Mouse (Mus musculus) ovary, postnatal 36 days (tissue): ENCODE results near the gene Lins1.

Experiments
- DNase-seq: peaks from one replicate; pipeline ENCODE4 v3.0.0; 2022; ENCODE audit warnings: low spot score, mixed read lengths

Lins1 gene

DNA sequence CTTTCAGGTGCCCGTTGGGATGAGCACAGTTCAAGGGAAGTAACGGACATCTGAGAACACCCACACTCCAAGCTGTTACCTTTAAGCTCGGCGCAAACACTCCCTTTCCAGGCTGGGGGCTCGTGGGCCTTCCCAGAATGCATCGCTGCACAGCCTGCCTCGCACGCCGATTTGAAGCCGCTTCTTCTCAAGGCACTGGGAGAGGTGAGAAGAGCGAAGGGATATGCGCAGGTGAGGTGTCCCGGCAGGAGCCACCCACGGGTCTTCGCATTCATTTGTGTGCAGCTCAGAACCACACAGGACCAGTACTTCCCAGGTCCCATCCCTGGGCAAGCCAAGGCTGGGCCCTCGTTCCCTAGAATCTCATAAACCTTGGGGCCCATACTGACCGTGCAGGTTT is 43.7 kb downstream of the Lins1 start:
- DNase-seq: no peak

DNA sequence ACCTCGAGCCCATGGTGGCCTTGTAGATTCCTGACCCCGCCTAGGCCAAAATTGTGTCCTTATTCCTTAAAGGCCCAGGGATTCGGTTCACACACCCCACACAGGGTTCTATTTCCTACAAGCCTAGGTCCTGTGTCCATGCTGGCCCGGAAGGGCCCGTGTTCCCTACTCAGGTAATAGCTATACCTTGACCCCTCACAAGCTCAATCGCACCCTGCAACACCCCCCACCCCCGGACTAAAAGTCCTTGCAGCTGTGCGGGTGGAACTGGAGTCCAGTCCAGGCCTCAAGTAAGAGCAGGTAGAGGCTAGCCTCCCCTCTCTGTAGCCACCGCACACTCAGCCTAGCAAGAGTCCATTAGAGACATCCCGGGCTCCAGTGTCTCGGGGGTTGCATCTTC is 44.2 kb downstream of the Lins1 start:
- DNase-seq: no peak

DNA sequence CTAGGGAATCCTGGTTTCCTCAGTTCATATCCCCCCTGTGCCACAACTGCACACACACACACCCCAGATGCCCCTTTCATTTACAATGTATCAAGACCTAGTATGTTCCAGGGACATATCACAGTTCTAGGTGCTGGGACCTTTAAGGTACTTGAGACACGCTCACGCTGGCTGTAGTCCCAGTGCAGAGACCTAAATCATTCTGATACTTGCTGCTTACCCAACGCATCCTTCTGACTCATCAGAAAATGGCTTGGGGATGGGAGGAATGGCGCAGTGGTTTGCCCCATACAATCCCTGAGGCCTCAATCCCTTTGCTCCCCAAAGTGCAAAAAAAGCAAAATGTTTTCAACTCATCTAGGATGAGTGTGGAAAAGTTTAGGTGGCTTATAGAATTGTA is 44.8 kb downstream of the Lins1 start:
- no peak for DNase-seq

DNA sequence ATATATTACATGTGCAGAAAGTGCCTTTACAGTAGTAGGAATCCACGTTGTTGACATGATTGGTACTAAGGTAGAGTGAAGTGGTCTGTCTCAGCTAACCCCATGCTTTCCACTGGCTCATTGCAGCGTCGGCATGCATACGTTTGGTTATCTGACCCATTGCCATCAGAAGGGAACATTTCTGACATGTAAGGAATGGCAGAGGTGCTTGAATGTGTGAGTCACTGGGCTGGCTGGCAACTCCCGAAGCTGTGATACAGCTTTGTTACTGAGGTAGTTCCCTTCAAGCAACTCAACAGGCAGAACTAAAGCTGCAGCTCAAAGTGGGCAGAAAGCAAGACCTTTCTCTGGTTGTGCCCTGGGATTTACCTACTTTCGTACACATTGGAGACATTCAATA is 45.3 kb downstream of the Lins1 start:
- no peak for DNase-seq

DNA sequence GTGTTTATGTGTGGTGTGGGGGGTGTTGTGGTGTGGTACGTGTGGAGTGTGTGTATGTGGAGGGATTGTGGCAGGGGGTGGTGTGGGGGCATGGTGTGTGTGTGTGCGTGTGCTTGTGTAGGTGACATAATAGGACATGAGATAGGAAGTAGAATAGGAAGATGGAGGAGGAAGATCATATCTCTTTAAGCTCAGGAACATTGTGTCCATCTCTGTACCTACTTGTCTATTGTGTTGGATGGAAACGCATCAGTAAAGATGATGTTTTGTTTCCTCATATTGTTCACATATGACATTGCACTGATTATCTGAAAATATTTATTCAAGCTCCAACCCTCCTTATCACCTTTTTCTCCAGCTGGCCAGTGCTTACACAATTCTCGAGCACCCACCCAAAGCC is 47.7 kb downstream of the Lins1 start:
- no peak for DNase-seq

DNA sequence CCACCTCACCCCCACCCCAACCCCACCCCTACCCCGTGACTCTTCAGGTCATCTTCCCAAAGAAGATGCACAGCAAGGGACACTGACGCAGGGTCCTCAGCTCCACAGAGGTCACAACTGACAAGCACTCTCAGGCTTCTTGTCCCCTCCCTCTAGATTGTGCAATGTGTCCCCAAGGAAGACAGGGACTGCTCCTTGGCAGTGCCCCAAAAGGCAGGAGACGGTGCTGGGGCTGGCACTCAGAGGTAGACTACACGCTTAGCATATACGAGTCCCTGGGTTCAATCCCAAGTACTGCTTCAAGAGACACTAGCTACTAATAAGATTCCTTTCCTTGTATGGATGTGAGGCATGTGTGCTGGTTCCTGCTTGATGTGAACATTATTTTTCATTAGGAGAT is 51.3 kb downstream of the Lins1 start:
- DNase-seq: no peak

DNA sequence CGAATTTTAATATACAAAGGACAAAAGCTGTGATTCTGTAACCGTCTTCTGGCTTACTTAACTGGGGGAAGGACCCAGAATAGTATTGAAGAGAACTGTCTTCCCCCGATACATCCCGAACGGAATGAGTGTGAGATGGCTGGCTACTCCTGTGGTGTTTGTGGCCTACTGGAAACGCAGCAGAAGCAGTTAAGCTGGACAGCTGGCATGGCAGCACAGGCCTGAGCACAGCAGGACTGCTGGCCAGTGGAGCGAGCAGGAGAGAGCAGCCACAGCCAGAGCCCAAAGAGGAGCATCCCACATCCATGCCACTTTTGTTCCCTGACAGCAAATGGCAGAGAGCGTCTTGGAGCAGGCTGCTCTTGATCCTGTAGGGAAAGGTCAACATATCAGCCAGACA is 51.7 kb downstream of the Lins1 start:
- DNase-seq: no peak

DNA sequence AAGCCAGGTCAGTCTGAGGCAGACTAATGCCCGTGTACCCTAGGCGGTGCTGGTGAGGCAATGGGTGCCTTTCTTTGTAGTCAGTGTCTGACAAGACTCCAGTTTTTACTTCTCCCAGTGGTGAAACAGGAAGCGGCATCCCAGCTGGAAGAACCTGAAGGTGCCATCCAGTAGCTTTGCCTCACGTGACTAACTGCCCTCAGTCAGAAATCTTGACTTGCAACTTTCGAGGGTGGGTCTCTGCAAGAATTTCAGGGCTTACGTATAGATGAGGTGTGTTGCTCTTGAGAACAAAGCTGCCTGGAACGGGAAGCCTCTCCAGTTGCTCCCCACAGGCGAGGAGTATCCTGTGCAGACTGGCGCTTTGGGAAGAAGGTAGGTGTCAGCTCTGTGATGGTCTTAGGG is 53.7 kb downstream of the Lins1 start, which contains the start of gene Cers3:
TSS of gene Cers3 (plus strand) at position 128 of the 405 bp plus-strand sequence.
- no peak for DNase-seq

DNA sequence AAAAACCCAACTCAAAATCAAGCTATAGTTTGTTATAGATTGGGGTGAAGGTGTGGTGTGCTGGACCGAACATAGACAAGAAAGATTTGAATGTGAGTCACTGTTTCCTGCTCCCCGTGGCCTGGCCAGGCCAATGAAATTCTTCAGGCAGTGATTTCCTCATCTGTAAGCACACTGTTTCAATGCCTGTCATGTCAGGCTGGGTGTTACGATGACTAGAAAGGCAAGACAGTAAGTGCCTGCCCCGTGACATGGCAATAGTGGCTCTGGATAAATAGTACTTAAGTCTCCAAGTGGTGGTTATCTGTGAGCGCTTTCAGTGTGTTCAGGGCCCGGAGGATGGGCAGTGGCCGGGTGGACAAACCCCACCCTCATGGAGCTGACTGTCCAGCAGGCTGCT is 57.3 kb downstream of the Lins1 start:
- no peak for DNase-seq

DNA sequence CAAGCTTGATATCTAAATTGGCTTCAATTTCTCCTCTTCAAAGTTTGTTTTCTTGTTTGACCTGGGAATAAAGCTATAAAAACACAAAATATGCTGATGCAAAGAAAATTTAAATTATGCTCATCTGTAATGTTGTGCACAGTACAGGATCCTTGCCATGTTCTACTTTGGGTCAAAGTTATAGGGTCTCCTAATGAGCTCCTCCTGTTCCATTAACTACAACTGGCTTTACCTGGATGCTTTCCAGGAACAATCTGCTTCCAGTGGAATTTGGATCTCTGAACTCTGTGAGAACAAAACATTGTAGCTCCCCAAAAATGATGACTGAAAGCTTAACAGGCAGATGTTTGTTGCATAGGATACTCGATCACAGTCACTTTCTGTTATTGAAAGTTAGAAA is 60.3 kb downstream of the Lins1 start:
- DNase-seq: no peak

DNA sequence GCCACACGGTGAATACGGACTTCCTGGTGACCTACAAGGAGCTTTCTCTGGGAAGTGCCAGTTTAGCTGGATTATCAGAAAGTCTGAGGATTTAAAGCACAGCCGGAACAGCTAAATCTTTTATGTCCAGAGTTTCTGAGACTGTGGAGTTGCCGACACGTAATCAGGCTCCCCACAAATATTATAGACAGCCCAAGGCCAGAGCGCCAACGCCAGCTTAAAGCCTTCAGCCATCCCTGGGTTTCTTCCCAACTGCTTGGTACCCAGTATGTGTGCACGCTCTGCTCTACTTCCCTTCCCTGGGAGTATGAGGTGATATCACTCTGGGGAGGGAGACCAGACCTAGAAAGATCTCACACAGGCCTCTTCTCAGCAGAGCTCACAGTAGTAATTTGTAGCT is 64.1 kb downstream of the Lins1 start:
- DNase-seq: no peak

DNA sequence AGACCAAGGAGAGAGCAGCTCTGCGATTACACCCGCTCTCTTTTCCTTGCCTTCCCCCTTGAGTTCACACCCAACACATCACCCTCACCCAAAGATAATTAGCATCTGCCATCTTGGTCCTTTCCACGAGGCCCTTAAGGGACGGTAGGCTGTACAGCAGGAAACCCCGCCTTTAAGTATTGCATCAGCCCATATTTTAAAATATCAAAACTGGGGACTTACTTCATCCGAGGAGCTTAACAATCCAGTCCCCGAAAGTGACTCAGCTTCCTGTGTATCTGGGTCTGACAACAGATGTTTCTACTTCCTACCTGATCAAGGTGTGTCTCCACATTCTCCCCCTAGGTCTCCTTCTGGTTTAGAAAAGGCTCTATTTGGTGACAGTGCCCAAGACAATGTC is 65.9 kb downstream of the Lins1 start:
- DNase-seq: no peak
